Mouse (Mus musculus): Measurements from ENCODE around the gene Ugt1a10. TPM values are rescaled to one million over a fixed set of nuclear protein-coding genes. Genes with fewer than 3 reads are reported as not detected.
"Not testable (repeated sequence)": the region's sequence is repeated elsewhere in the genome, so short reads cannot be mapped to it uniquely, and the experiment has no call there.

The Ugt1a10 gene
- polyA plus RNA-seq, 1 experiment = not detected

DNA sequence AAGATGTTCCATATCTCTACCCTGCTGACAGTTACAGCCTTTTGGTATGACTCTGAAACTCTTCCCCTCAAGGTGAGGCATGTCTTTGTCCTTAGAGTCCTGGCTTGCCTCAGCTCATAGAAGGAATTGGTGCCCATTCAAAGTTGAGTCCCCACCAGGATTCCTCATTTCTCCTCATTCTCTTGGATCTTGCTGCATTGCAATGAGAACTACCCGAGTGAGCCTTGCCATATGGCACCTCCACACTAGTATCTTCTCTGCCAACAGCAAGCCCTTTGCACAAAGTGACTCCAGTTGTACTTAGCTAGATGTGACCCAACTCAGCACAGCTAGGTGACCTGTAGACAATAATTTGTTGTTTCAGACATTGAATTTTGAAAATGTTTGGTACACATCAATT, 168.4 kb downstream of the Ugt1a10 start:
- no peak overlapping the region for H3K4me3 ChIP-seq (replicated peaks)
- H3K4me1 ChIP-seq (ENCODE audit: control insufficient read depth) = peaks cover 3% of the 10 kb centered on the region
- no peak for TF ChIP-seq TAL1 (IDR thresholded peaks at IDR 0.05; ENCODE audit: low read length)
- no peaks in the 10 kb centered on the region for H3K27me3 ChIP-seq (ENCODE audit: control insufficient read depth)
- H3K36me3 ChIP-seq (ENCODE audit: control insufficient read depth) = no peaks in the 10 kb centered on the region
- peaks cover 18% of the 10 kb centered on the region for H3K9me3 ChIP-seq (ENCODE audit: control insufficient read depth, low read length)

DNA sequence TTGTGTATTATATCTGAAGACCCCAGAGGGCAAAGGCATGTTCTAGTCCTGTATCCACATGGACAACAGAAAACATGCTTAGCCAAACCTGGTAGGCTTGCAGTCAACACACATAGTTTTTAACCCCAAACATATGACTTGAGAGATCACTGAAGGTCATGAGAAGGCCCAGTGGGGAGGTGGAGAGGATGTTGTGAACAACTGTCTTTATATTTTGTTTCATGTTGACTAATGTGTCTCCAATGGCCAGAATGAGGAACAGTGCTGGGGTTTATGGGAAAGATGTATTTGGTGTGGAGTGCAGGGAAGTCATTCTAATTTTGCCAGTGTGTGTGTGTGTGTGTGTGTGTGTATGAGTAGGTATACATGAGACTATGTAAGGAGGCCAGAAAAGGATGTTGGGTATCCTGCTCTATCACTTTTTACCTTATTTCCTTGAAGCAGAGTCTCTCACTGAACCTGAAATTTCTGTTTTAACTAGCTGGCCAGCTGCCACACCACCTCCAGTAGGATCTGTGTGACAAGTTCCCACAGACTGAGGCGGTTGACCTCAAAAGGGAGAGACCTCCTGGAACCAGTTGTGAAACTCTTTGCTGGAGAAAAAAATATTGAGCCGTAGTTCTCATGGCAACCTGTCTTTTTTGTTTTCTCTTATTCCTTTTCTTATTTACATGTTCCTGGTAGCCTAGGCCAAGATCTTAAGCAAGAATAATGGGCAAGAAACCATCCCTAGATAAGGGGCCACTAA, 169.0 kb downstream of the Ugt1a10 start:
- H3K9me3 ChIP-seq (ENCODE audit: control insufficient read depth, low read length) = peaks cover 18% of the 10 kb centered on the region
- H3K27me3 ChIP-seq (ENCODE audit: control insufficient read depth) = no peaks in the 10 kb centered on the region
- TF ChIP-seq TAL1 (IDR thresholded peaks at IDR 0.05; ENCODE audit: low read length) (no peak), GATA1 (IDR thresholded peaks at IDR 0.05; ENCODE audit: low read length) (no peak)
- no peak overlapping the region for H3K4me3 ChIP-seq (replicated peaks)
- peaks cover 3% of the 10 kb centered on the region for H3K4me1 ChIP-seq (ENCODE audit: control insufficient read depth)
- no peaks in the 10 kb centered on the region for H3K36me3 ChIP-seq (ENCODE audit: control insufficient read depth)

DNA sequence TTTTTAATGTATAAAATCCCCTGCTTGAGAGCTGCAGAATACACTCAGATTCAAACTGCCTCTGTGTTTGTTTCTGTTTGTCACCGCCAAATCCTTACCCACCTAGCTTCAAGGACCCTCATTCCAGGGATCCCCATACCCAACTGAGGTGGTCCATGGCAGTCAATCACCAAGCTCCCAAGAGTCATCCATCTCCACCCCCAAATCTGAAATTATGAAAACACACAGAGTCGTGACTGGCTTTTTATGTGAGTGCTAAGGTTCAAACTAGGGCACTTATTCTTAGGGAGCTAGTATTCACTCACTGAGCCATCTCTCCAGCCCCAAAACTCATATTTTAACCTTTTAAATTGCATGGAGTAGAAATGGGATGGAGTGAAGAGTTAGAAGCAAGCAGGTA, 170.1 kb downstream of the Ugt1a10 start:
- not testable (repeated sequence) for H3K4me3 ChIP-seq (replicated peaks); H3K4me1 ChIP-seq (ENCODE audit: control insufficient read depth); H3K36me3 ChIP-seq (ENCODE audit: control insufficient read depth); H3K27me3 ChIP-seq (ENCODE audit: control insufficient read depth)
- peaks cover 23% of the 10 kb centered on the region for H3K9me3 ChIP-seq (ENCODE audit: control insufficient read depth, low read length)

DNA sequence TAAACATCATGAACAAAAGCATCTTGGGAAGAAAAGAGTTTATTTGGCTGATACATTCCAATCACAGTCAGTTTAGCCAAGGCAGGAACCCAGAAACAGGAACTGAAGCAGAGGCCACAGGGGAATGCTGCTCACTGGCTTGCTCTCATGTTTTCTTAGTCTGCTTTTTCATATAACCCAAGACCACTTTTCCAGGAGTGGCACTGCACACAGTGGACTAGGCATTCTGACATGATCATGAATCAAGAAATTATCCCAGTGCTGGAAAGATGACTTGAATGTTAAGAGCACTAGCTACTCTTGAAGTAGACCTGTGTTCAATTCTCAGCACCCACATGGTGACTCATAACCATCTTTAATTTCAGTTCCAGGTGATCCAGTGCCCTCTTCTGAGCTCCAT, 170.6 kb downstream of the Ugt1a10 start:
- TF ChIP-seq TAL1 (IDR thresholded peaks at IDR 0.05; ENCODE audit: low read length) (no peak), GATA1 (IDR thresholded peaks at IDR 0.05; ENCODE audit: low read length) (no peak)
- no peaks in the 10 kb centered on the region for H3K36me3 ChIP-seq (ENCODE audit: control insufficient read depth)
- peaks cover 3% of the 10 kb centered on the region for H3K4me1 ChIP-seq (ENCODE audit: control insufficient read depth)
- no peaks in the 10 kb centered on the region for H3K27me3 ChIP-seq (ENCODE audit: control insufficient read depth)
- no peak overlapping the region for H3K4me3 ChIP-seq (replicated peaks)
- peaks cover 28% of the 10 kb centered on the region for H3K9me3 ChIP-seq (ENCODE audit: control insufficient read depth, low read length)

DNA sequence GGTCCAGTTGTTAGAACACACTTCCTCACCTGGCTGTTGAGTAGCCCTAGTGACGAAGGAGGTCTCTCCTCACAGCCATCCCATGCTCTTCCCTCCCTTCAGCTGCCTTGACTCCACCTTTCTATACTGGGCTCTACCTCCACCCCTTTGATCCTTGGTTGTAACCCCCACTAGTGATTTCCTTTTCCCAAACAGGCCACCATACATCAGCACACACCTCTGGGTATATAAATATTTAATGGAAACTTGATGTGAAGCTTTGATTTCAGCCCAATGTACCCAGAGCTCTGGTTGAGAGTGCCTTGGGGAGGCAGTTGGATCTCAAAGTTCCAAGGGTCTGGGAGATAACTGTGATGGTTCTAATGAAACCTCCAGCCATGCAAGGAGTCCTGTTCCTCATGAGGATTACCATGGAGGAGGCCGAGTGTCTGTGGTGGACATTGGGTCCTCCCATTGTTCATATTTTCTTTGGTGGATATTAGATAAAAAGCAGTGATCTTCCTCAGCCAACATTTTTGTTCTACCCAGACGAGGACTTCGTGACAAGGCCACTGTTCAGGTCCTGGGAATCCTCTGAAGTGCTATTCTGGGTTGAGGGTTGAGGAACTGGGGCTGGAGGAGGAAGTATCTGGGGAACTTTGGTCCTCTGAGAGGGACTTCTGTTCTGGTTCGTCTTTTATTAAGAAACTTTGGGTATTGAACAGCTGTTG, 171.6 kb downstream of the Ugt1a10 start, which contains the start of gene Mroh2a:
Gene Mroh2a, plus strand, starts transcription at position 317 of the 710 bp plus-strand sequence.
- Histone ChIP-seq H3K4me3 (replicated peaks) (no peak within 1 kb of the TSS), H3K4me1 (ENCODE audit: control insufficient read depth) (peaks cover 3% of the 10 kb centered on the region), H3K27me3 (ENCODE audit: control insufficient read depth) (no peaks in the 10 kb centered on the region), H3K36me3 (ENCODE audit: control insufficient read depth) (no peaks in the 10 kb centered on the region), H3K9me3 (ENCODE audit: control insufficient read depth, low read length) (peaks cover 29% of the 10 kb centered on the region)
- TF ChIP-seq TAL1 (IDR thresholded peaks at IDR 0.05; ENCODE audit: low read length) = no peak
- TF ChIP-seq GATA1 (IDR thresholded peaks at IDR 0.05; ENCODE audit: low read length) = no peak

DNA sequence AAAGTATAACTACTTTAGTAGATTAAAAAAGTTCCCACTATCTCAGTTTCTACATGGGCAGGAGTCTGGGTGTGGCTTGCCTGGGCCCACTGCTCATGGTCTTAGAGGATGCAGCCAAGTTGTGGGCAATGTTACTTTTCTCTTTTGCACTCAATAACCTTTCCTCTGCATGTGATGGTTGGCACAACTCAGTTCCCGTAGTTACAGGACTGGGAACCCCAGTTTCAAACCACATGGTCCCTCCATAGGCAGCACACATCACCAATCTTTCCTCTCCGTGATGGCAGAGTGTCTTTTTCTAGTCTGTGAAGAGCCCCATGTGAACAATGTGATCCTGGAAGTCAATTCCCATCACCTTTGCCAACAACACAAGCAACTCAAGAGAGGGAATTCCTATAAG, 172.3 kb downstream of the Ugt1a10 start:
- H3K4me3 ChIP-seq (replicated peaks) = no peak overlapping the region
- peaks cover 34% of the 10 kb centered on the region for H3K9me3 ChIP-seq (ENCODE audit: control insufficient read depth, low read length)

DNA sequence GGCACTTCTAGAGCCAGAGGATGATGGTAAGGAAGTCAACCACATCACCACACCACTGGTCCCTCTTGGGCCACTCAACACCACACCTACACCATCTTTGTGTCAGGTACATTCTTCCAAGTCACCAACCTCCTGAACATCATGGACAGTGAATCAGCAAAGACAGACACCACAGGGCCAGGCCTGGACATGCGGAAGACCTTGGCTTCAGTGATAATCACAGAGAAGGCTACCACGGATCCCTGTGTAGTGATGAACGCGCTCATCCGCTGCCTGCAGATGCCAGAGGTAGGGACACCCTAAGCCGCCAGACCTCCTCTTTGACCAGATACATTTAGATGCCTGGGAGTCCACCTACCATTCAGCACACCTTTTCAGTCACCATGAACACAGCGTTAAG, 172.9 kb downstream of the Ugt1a10 start:
- H3K27me3 ChIP-seq (ENCODE audit: control insufficient read depth) = no peaks in the 10 kb centered on the region
- no peaks in the 10 kb centered on the region for H3K36me3 ChIP-seq (ENCODE audit: control insufficient read depth)
- H3K4me3 ChIP-seq (replicated peaks) = no peak overlapping the region
- TF ChIP-seq TAL1 (IDR thresholded peaks at IDR 0.05; ENCODE audit: low read length) (no peak), GATA1 (IDR thresholded peaks at IDR 0.05; ENCODE audit: low read length) (no peak)
- H3K4me1 ChIP-seq (ENCODE audit: control insufficient read depth) = peaks cover 3% of the 10 kb centered on the region
- H3K9me3 ChIP-seq (ENCODE audit: control insufficient read depth, low read length) = peaks cover 38% of the 10 kb centered on the region

More for the DNA sequence above, 172.3 kb downstream of the Ugt1a10 start:
- Histone ChIP-seq H3K4me1 (ENCODE audit: control insufficient read depth) (peaks cover 3% of the 10 kb centered on the region), H3K36me3 (ENCODE audit: control insufficient read depth) (no peaks in the 10 kb centered on the region), H3K27me3 (ENCODE audit: control insufficient read depth) (no peaks in the 10 kb centered on the region)
- no peak for TF ChIP-seq TAL1 (IDR thresholded peaks at IDR 0.05; ENCODE audit: low read length)
- TF ChIP-seq GATA1 (IDR thresholded peaks at IDR 0.05; ENCODE audit: low read length) = no peak

DNA sequence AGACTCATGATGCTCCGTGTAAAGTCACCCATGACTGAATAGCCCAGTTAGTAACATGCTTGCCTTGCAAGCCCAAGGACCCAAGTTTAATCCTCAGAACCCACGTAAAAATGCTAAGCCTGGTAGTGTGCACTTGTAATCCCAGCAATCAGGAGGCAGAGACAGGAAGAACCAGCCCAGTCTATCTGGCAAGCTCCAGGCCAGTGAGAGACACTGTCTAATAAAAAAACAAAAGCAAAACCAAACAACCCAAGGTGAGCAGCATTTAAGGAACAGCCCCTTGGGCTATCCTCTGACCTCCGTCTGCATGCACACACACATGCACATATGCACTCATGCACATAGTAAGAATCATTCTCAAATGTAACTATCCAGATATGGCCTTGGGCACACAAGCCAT, 174.4 kb downstream of the Ugt1a10 start:
- Histone ChIP-seq H3K27me3 (ENCODE audit: control insufficient read depth) (no peaks in the 10 kb centered on the region), H3K36me3 (ENCODE audit: control insufficient read depth) (no peaks in the 10 kb centered on the region), H3K4me3 (replicated peaks) (no peak overlapping the region), H3K4me1 (ENCODE audit: control insufficient read depth) (peaks cover 3% of the 10 kb centered on the region), H3K9me3 (ENCODE audit: control insufficient read depth, low read length) (peaks cover 48% of the 10 kb centered on the region)
- TF ChIP-seq GATA1 (IDR thresholded peaks at IDR 0.05; ENCODE audit: low read length) (no peak), TAL1 (IDR thresholded peaks at IDR 0.05; ENCODE audit: low read length) (no peak)

DNA sequence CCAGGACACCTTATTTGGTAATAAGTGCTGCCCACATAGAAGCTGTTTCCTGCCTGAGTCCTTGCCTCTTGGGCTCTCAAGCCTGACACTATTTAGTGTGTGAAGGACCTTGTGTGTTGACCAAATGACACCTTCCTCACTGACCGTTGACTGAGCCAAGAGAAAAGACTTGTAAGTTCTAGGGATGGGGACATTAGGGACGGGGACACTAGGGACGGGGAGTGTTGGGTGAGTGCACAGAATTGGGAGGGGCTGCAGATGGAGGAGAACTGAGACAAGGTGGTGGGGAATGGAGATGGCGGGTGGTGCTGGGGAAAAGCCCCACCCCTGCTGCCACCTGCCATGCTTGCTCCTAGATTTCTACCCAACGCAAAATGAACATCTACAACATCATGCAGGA, 174.8 kb downstream of the Ugt1a10 start:
- H3K36me3 ChIP-seq (ENCODE audit: control insufficient read depth) = no peaks in the 10 kb centered on the region
- peaks cover 52% of the 10 kb centered on the region for H3K9me3 ChIP-seq (ENCODE audit: control insufficient read depth, low read length)
- TF ChIP-seq TAL1 (IDR thresholded peaks at IDR 0.05; ENCODE audit: low read length) (no peak), GATA1 (IDR thresholded peaks at IDR 0.05; ENCODE audit: low read length) (no peak)
- 0 out of 2 replicates have a peak, but pooled peaks cover 2% of the 10 kb centered on the region for H3K27me3 ChIP-seq (ENCODE audit: control insufficient read depth)
- no peak overlapping the region for H3K4me3 ChIP-seq (replicated peaks)
- H3K4me1 ChIP-seq (ENCODE audit: control insufficient read depth) = peaks cover 3% of the 10 kb centered on the region

Measured in erythroblast, embryonic 14.5 days (primary cell).